Comparison of ENCODE assay signal across 9 mouse cellular contexts in genomic region chr13:37880581-37881130, GRCm38 (mm10).
DNase-seq lines count a peak whose midpoint lies in the region; ATAC-seq lines count a peak whose summit lies in the region.
"Had no signal": no experiment of that assay in that cellular context is flagged by ENCODE, and none has a peak within 500 bp of the region (broad histone marks: within the 10 kb centered on the region; RNA-seq: fewer than 3 reads in every experiment).

No protein-coding gene starts in this region.

- peak; percentile 82 for DNase-seq in midbrain, embryonic 11.5 days (ENCODE audit: low spot score, missing footprints)
- DNase-seq in thymus, postnatal 36 days, result peak; percentile 69 to 78
- DNase-seq in right cerebral cortex, adult 18-20 months, result no peak
- no peak for DNase-seq in gastrocnemius, postnatal 10 days

- WGBS in midbrain, embryonic 11.5 days, result 80% methylated on average over 9 of the region's 9 CpGs
- WGBS in midbrain, embryonic 15.5 days, result 83% methylated on average over 9 of the region's 9 CpGs
- WGBS in heart, embryonic 15.5 days, result 37% methylated on average over 9 of the region's 9 CpGs
- WGBS in liver, embryonic 16.5 days (ENCODE audit: insufficient replicate concordance), result 3% methylated on average over 9 of the region's 9 CpGs

- no peaks in the 10 kb centered on the region for H3K36me3 ChIP-seq in midbrain, embryonic 11.5 days (ENCODE audit: control insufficient read depth, insufficient read depth, low read length)
- H3K36me3 ChIP-seq in midbrain, embryonic 15.5 days (replicated peaks), result no peaks in the 10 kb centered on the region
- H3K36me3 ChIP-seq in heart, embryonic 15.5 days, result no peaks in the 10 kb centered on the region
- no peaks in the 10 kb centered on the region for H3K36me3 ChIP-seq in liver, embryonic 16.5 days (ENCODE audit: control insufficient read depth, insufficient read depth)
- H3K36me3 ChIP-seq: neural tube, embryonic 13.5 days had no signal

- H3K4me2 ChIP-seq in midbrain, embryonic 11.5 days, result no peak overlapping the region
- H3K4me2 ChIP-seq in midbrain, embryonic 15.5 days, result no peak overlapping the region
- peak overlapping the region; percentile 31; the same call in 1 of the 2 replicates for H3K4me2 ChIP-seq in heart, embryonic 15.5 days
- peak overlapping the region; percentile 52 for H3K4me2 ChIP-seq in liver, embryonic 16.5 days (ENCODE audit: low read depth, low read length)
- H3K4me2 ChIP-seq: neural tube, embryonic 13.5 days had no signal

- H3K27me3 ChIP-seq in midbrain, embryonic 11.5 days (ENCODE audit: control insufficient read depth, insufficient read depth, low read length), result no peaks in the 10 kb centered on the region
- no peaks in the 10 kb centered on the region for H3K27me3 ChIP-seq in midbrain, embryonic 15.5 days (replicated peaks)
- no peaks in the 10 kb centered on the region for H3K27me3 ChIP-seq in heart, embryonic 15.5 days
- H3K27me3 ChIP-seq in liver, embryonic 16.5 days (ENCODE audit: control insufficient read depth, insufficient read depth, low read depth, low read length), result no peaks in the 10 kb centered on the region
- H3K27me3 ChIP-seq: neural tube, embryonic 13.5 days had no signal

- H3K4me1 ChIP-seq in midbrain, embryonic 11.5 days (ENCODE audit: control insufficient read depth, insufficient read depth, low read length), result 0 out of 2 replicates have a peak, but pooled peaks cover 2% of the 10 kb centered on the region
- H3K4me1 ChIP-seq in midbrain, embryonic 15.5 days, result no peaks in the 10 kb centered on the region
- H3K4me1 ChIP-seq in heart, embryonic 15.5 days (replicated peaks), result peaks cover 79% of the 10 kb centered on the region
- H3K4me1 ChIP-seq in liver, embryonic 16.5 days (ENCODE audit: control insufficient read depth, low read depth, low read length), result peaks cover 91% of the 10 kb centered on the region

- H3K27ac ChIP-seq in midbrain, embryonic 11.5 days (ENCODE audit: low read depth, low read length), result no peak overlapping the region
- no peak overlapping the region for H3K27ac ChIP-seq in midbrain, embryonic 15.5 days
- peak overlapping the region; percentile 74 for H3K27ac ChIP-seq in heart, embryonic 15.5 days
- peak overlapping the region; percentile 81 for H3K27ac ChIP-seq in liver, embryonic 16.5 days (ENCODE audit: low read length)
- H3K27ac ChIP-seq: neural tube, embryonic 13.5 days had no signal

- ATAC-seq in midbrain, embryonic 11.5 days (ENCODE audit: low FRiP score), result no peak
- ATAC-seq in midbrain, embryonic 15.5 days (replicated peaks), result no peak
- ATAC-seq in heart, embryonic 15.5 days (replicated peaks; ENCODE audit: insufficient number of reproducible peaks, insufficient read depth, low FRiP score, low read depth), result no peak; the same call in 1 of the 2 replicates
- ATAC-seq in liver, embryonic 16.5 days (ENCODE audit: low read depth), result peak; percentile 47
- no peak for ATAC-seq in activated CD4-positive, CD25-positive, alpha-beta regulatory T cell, adult 4 months

- no peak overlapping the region for H3K9ac ChIP-seq in midbrain, embryonic 11.5 days (ENCODE audit: low read length)
- no peak overlapping the region for H3K9ac ChIP-seq in midbrain, embryonic 15.5 days
- H3K9ac ChIP-seq in heart, embryonic 15.5 days, result peak overlapping the region; percentile 27; the same call in 1 of the 2 replicates
- 0 out of 2 replicates have a peak overlapping the region, but pooled peaks have one; percentile 16 for H3K9ac ChIP-seq in liver, embryonic 16.5 days (ENCODE audit: low read depth, low read length)
- H3K9ac ChIP-seq: neural tube, embryonic 13.5 days had no signal

- no peak overlapping the region for H3K4me3 ChIP-seq in midbrain, embryonic 11.5 days (ENCODE audit: low read depth, low read length)
- no peak overlapping the region for H3K4me3 ChIP-seq in midbrain, embryonic 15.5 days
- H3K4me3 ChIP-seq in heart, embryonic 15.5 days, result no peak overlapping the region
- H3K4me3 ChIP-seq in liver, embryonic 16.5 days (ENCODE audit: low read depth, low read length), result peak overlapping the region; percentile 22
- H3K4me3 ChIP-seq: neural tube, embryonic 13.5 days had no signal

- no peaks in the 10 kb centered on the region for H3K9me3 ChIP-seq in midbrain, embryonic 11.5 days (ENCODE audit: control insufficient read depth, low read length)
- H3K9me3 ChIP-seq in midbrain, embryonic 15.5 days, result no peaks in the 10 kb centered on the region
- H3K9me3 ChIP-seq in heart, embryonic 15.5 days (replicated peaks), result no peaks in the 10 kb centered on the region
- H3K9me3 ChIP-seq in liver, embryonic 16.5 days (replicated peaks; ENCODE audit: control insufficient read depth, low read length), result no peaks in the 10 kb centered on the region
- H3K9me3 ChIP-seq: neural tube, embryonic 13.5 days had no signal

Comparison
In these comparisons a context has a peak if more than half of its experiments do, and no peak if none do; other contexts are left out.
1. DNase-seq: peak in midbrain, embryonic 11.5 days (single experiment) and thymus, postnatal 36 days (2 of 2); none in right cerebral cortex, adult 18-20 months (single experiment) and gastrocnemius, postnatal 10 days (single experiment).
2. H3K27ac ChIP-seq: peak in heart, embryonic 15.5 days (single experiment) and liver, embryonic 16.5 days (single experiment); none in midbrain, embryonic 11.5 days (single experiment) and midbrain, embryonic 15.5 days (single experiment).
3. H3K4me2 ChIP-seq: peak in heart, embryonic 15.5 days (single experiment) and liver, embryonic 16.5 days (single experiment); none in midbrain, embryonic 11.5 days (single experiment) and midbrain, embryonic 15.5 days (single experiment).
4. H3K9ac ChIP-seq: peak in heart, embryonic 15.5 days (single experiment) and liver, embryonic 16.5 days (single experiment); none in midbrain, embryonic 11.5 days (single experiment) and midbrain, embryonic 15.5 days (single experiment).